Mouse (Mus musculus) kidney, adult 8-10 months (tissue): ENCODE data around the gene Pate1.

ENCODE experiments used
- DNase-seq, 2 experiments: peaks; one replicate each; pipeline ENCODE4 v3.0.0; 2022

Gene Pate1

DNA sequence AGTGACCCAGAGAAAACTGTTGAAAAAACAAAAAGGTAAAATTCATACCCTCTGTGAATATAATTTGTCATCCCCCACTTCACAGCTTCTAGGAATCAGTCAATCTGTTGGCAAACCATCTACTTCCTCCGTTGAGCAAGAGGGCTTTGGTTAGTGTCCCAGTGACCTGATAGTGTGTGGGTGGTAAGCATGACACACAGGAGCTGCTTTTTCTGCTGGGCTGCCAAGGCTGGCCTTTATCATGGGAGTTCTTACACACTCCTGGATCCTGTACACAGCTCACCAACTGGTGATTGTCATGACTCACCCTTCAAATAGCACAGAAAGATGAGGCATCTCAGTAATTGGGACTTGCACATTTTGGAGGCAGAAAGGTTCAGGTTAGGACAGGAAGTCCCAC, at the start of gene Pate1:
Gene Pate1, minus strand, starts transcription at position 378 of the 400 bp plus-strand sequence.
- DNase-seq: no peak

DNA sequence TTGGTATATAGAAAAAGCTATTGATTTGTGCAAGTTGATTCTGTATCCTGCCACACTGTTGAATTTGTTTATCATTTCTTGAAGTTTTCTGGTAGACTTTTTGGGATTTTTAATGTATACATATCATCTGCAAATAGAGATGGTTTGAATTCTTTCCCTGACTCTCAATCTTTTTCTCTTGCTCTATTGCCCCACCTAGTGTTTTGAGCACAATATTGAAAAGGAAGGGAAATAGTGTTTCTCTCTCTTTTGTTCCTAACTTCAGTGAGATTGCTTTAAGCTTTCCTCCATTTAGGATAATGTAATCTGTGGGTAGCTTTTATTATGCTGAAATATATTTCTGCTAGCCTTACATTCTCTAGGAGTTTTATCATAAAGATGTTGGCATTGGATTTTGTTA, 20.1 kb upstream of the Pate1 start:
- DNase-seq: no peak

DNA sequence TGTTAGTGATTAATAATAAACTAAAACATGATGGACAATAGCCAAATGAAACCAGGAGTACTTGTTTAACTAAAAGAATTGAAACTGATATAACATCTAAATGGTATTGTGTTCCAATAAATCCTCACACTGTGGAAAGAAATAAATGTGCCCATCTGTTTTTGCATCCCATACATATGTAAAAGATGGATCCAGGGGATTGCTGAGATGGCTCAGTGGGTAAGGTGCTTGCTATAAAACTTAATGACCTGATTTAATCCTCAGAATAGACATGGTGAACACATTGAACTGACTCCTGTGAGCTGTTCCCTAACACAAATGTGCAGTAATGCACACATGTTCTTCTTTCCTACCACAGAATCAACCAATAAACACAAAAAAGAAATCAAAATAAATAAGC, 4.7 kb upstream of the Pate1 start:
- DNase-seq: no peak

DNA sequence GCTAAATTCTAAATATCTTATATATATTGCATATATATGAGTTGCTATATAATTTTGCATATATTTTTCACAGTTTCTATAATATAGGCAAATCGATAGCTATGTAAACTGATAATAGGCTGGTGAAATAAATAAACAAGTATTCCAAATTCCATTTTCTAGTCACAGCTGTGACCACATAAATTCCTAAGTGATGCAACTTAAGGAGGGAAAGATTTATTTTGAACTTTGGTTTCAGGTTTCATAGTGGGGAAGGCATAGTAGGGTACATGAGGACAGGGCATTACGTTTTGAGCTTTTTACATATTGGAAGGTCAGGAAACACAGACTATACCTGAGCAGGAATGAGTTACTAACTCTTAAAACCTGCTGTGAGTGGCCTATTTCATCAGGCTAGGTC, 13.6 kb downstream of the Pate1 start:
- DNase-seq: no peak

DNA sequence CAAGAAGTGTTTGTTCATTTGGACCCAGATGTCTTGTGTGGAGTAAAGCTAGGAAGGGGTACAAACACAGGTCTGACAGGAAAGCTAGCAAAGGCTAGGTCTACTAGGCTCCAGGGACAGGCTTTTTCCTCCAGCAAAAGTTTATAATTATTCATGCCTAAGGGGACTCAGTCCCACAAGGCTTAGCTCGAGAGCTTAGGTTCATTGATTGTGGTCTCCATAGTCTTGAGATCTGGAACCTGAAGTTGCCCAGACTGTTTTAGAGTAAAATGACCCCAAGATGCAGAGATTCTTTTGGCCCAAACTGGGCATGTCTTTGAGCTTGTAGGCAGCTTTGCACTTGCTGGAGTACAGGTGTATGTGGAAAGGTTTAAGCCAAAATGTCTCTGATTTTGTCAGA, 39.1 kb downstream of the Pate1 start, which contains the start of gene Pate3:
Gene Pate3, minus strand, starts transcription at position 101 of the 400 bp plus-strand sequence.
- DNase-seq: no peak
